Mouse (Mus musculus) intestine, embryonic 14.5 days (tissue): Measurements from ENCODE around the gene AI661453. TPM values are rescaled to one million over a fixed set of nuclear protein-coding genes. Genes with fewer than 3 reads are reported as not detected.

Experiments
- ATAC-seq: fragments of 200-750 bp; cut with Nextera tagmentation; replicated peaks from 2 replicates; pipeline ENCODE4 v1.8.0; 2017; ENCODE audit warnings: low read depth, moderate number of reproducible peaks, moderate TSS enrichment, moderate library complexity; ENCODE audit not compliant: low FRiP score, low TSS enrichment
- DNase-seq: peaks from one replicate; pipeline ENCODE4 v3.0.0-alpha.2; 2018; ENCODE audit warnings: low spot score
- H3K27ac ChIP-seq: fragments of 300-500 bp; sonication (generic); 2 replicates; pipeline ENCODE4 v1.5.1; 2014; ENCODE audit warnings: low read depth, mild to moderate bottlenecking, control low read depth
- H3K27me3 ChIP-seq: fragments of 300-500 bp; sonication (generic); replicated peaks from 2 replicates; pipeline ENCODE4 v1.6.1; 2014; ENCODE audit warnings: low read length, control low read depth; ENCODE audit not compliant: control insufficient read depth, insufficient read depth
- H3K36me3 ChIP-seq: fragments of 300-500 bp; sonication (generic); 2 replicates; pipeline ENCODE4 v1.6.1; 2014; ENCODE audit warnings: low read length, control low read depth; ENCODE audit not compliant: control insufficient read depth, insufficient read depth
- H3K4me1 ChIP-seq: fragments of 300-500 bp; sonication (generic); replicated peaks from 2 replicates; pipeline ENCODE4 v1.6.1; 2014; ENCODE audit warnings: low read length, control low read depth, mixed read lengths; ENCODE audit not compliant: control insufficient read depth, insufficient read depth
- H3K4me2 ChIP-seq: fragments of 300-500 bp; sonication (generic); 2 replicates; pipeline ENCODE4 v1.6.1; 2014; ENCODE audit warnings: low read length
- H3K4me3 ChIP-seq: fragments of 300-500 bp; sonication (generic); 2 replicates; pipeline ENCODE4 v1.5.1; 2014; ENCODE audit warnings: low read depth, low read length, control low read depth, mixed read lengths
- H3K9ac ChIP-seq: fragments of 300-500 bp; sonication (generic); 2 replicates; pipeline ENCODE4 v1.6.1; 2014; ENCODE audit warnings: mild to moderate bottlenecking, low read length
- H3K9me3 ChIP-seq: fragments of 300-500 bp; sonication (generic); 2 replicates; pipeline ENCODE4 v1.6.1; 2016; ENCODE audit warnings: low read length, control low read depth; ENCODE audit not compliant: control insufficient read depth
- WGBS: fragments of 180-500 bp; shearing (Covaris S2); extraction: QIAGEN DNeasy Blood & Tissue Kit; methylation state at CpG from one replicate; pipeline ENCODE4 v1.1.7; 2014; 5-methylcytosine and 5-hydroxymethylcytosine counted together
- polyA plus RNA-seq: library from polyadenylated mRNA; unstranded; fragments of >200 nt; fragmentation: Nextera tagmentation; extraction: Ambion mirVana; gene quantifications from 2 replicates; pipeline ENCODE4 v1.2.1, GENCODE M21; 2014

Gene AI661453
- polyA plus RNA-seq, 1 experiment from 2014 or later = 4.4 TPM

DNA sequence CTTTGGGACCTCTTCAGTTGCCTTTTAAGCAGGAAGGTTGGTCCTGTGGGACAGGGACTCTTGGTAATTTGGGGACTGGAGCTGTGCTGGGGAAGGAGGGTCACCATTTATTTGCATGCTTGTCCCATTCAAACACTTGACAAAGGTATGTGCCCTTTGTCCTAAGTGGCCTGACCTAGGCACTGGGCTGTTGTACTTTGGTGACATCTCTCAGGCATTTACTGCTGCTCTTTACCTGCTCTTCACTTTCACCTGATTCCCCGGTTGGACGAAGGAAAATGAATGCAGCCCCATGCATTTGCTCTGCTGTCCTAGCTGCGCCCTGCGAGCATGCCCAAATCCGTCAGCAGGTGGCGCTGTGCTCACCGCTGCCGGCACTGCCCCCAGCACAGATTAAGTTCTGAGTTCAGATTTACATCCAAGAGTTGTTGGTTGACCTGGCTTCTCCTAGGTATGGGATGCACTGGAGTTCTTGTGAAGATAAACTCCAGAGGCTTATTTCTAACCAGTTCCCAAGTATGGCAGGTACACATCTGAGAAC is 37.1 kb downstream of the AI661453 start:
- ATAC-seq = no peak
- H3K27ac ChIP-seq = no peak overlapping the region
- H3K4me3 ChIP-seq = no peak overlapping the region

DNA sequence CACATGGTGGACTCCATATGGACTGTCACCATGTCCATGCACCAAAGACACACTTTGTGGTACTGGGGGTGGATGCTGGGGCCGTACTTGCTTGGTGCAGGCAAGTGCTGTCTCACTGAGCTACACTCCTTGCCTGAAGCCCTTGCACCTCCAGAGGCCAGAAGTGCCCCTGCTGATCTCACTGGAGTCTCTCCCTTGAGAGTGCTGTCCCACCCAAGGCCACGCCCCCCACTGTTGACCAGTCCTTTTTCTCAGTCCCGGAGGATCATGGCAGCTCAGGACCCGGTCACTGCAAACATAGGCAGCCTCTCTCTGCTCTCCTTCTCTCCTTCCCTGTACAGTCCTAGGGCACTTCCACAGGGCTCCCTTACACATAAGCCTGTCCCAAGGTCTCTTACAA is 37.8 kb downstream of the AI661453 start:
- Histone ChIP-seq H3K4me2 (no peak overlapping the region), H3K9ac (no peak overlapping the region), H3K27ac (no peak overlapping the region), H3K36me3 (no peaks in the 10 kb centered on the region), H3K4me3 (no peak overlapping the region), H3K9me3 (no peaks in the 10 kb centered on the region), H3K4me1 (peaks cover 19% of the 10 kb centered on the region), H3K27me3 (no peaks in the 10 kb centered on the region)
- no peak for DNase-seq
- no peak for ATAC-seq
- 71% methylated on average over 4 of the region's 4 CpGs for WGBS

More for the DNA sequence above, 37.1 kb downstream of the AI661453 start:
- H3K4me1 ChIP-seq = peaks cover 19% of the 10 kb centered on the region
- no peak overlapping the region for H3K9ac ChIP-seq
- H3K27me3 ChIP-seq = peaks cover 4% of the 10 kb centered on the region; the same call in 1 of the 2 replicates
- no peaks in the 10 kb centered on the region for H3K9me3 ChIP-seq
- DNase-seq = peak; percentile 78
- no peak overlapping the region for H3K4me2 ChIP-seq
- 10% methylated on average over 8 of the region's 8 CpGs for WGBS
- no peaks in the 10 kb centered on the region for H3K36me3 ChIP-seq

DNA sequence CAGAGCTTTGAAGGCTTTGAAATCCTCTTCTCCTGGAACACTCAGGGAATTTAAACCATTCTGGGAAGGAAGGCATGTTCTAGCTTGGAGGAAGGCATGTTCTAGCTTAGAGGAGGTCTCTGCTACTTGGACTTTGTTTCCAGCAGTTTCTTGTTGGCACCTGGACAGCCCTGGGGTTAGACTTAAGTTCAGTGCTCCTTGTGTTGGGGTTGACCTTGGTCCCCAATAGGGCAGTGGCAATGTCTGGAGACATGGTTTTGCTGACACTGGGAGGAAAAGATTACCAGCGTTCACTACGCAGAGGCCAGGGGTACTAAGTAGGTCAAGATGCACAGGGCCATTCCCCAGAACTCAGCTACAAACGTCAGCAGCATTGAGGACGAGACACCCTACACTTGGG is 38.8 kb downstream of the AI661453 start:
- 90% methylated on average over 4 of the region's 4 CpGs for WGBS
- Histone ChIP-seq H3K4me2 (no peak overlapping the region), H3K27ac (no peak overlapping the region), H3K4me1 (peaks cover 16% of the 10 kb centered on the region), H3K9me3 (no peaks in the 10 kb centered on the region), H3K4me3 (no peak overlapping the region), H3K36me3 (no peaks in the 10 kb centered on the region), H3K27me3 (no peaks in the 10 kb centered on the region), H3K9ac (no peak overlapping the region)
- no peak for ATAC-seq
- DNase-seq = no peak

- WGBS = 63% methylated on average over 3 of the region's 3 CpGs
- ATAC-seq (no peak), DNase-seq (no peak)
- Histone ChIP-seq H3K4me2 (no peak overlapping the region), H3K4me3 (no peak overlapping the region), H3K36me3 (no peaks in the 10 kb centered on the region), H3K4me1 (peaks cover 10% of the 10 kb centered on the region), H3K27ac (no peak overlapping the region), H3K9ac (no peak overlapping the region), H3K9me3 (no peaks in the 10 kb centered on the region), H3K27me3 (no peaks in the 10 kb centered on the region)
These were observed 39.3 kb downstream of the AI661453 start for GRCm38 (mm10) chr17:47475714-47476113.

DNA sequence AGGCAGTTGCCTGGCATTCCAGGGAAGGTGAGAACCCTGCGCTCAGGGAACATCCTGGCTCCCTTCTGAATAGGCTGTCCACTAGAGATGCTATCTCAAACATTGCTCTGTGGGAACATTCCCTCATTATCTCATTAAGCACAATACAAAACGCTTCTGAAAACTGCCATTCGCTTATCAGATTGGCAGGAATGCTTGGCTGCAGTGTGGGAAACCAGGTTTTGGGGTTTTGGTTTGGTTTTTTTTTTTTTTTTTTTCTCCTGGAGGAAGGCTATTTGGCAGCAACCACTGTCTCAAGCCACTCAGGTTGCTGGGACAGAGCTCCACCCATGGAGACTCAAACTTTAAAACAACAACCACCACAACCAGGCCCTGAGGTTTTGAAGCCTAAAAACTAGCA is 43.5 kb downstream of the AI661453 start:
- Histone ChIP-seq H3K36me3 (no peaks in the 10 kb centered on the region), H3K9me3 (no peaks in the 10 kb centered on the region), H3K4me2 (no peak overlapping the region), H3K9ac (no peak overlapping the region), H3K4me1 (peaks cover 5% of the 10 kb centered on the region), H3K4me3 (no peak overlapping the region), H3K27me3 (no peaks in the 10 kb centered on the region), H3K27ac (no peak overlapping the region)
- DNase-seq (no peak), ATAC-seq (no peak)
- 61% methylated on average over 3 of the region's 3 CpGs for WGBS

DNA sequence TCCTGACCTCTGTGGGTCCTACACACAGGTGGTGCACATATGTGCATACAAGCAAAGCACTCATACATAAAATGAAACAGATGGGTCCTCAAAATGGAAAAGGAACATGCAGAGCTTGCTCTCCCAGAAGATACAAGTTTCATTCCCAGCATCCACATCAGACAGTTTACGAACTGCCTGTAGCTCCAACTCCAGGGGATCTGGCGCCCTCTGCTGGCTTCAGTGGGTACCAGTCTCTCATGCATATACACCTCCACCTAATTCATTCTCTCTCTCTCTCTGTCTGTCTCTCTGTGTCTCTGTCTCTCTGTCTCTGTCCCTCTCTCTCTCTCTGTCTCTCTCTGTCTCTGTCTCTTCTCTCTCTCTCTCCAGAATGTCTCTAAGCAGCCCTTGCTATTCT is 46.0 kb downstream of the AI661453 start:
- 48% methylated on average over 2 of the region's 2 CpGs for WGBS
- Histone ChIP-seq H3K4me3 (no peak overlapping the region), H3K9me3 (no peaks in the 10 kb centered on the region), H3K27me3 (no peaks in the 10 kb centered on the region), H3K4me1 (peaks cover 17% of the 10 kb centered on the region), H3K36me3 (no peaks in the 10 kb centered on the region), H3K9ac (no peak overlapping the region), H3K4me2 (no peak overlapping the region), H3K27ac (no peak overlapping the region)
- ATAC-seq (no peak), DNase-seq (peak; percentile 85)

DNA sequence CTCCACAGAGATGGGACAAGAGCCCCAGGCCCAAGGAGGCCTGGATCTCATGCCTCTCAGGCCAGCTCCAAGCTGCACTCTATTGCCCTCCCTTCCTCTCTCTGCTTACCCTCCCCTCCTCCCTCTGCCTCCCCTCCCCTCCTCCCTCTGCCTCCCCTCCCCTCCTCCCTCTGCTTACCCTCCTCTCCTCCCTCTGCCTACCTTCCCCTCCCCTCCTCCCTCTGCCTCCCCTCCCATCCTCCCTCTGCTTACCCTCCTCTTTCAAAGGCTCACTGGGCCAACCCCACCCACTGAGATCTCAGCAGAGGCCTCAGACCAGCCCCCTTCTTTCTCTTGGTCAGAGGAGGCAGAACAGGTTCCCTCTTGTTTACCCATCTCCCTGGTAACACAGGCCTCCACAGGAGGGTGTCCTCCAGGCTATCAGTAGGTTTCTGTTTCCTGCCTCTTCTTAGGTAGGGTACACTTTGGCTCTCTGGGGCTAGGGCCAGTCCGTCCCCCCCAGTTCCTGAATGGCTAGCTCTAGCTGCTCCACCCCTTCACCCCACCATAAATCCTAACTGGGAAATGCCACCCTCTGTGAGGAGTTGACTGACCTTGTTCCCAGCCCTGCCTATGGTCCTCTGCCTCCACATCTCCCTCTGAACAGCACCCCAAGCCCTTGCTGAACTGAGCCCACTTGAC is 48.0 kb downstream of the AI661453 start:
- H3K9me3 ChIP-seq = no peaks in the 10 kb centered on the region
- H3K4me1 ChIP-seq = peaks cover 17% of the 10 kb centered on the region
- DNase-seq (no peak), ATAC-seq (peak; percentile 85)
- H3K9ac ChIP-seq = no peak overlapping the region
- 35% methylated on average over 1 of the region's 1 CpGs for WGBS
- peaks cover 17% of the 10 kb centered on the region for H3K36me3 ChIP-seq
- no peak overlapping the region for H3K4me2 ChIP-seq
- no peaks in the 10 kb centered on the region for H3K27me3 ChIP-seq
- H3K4me3 ChIP-seq = no peak overlapping the region
- peak overlapping the region; percentile 76 for H3K27ac ChIP-seq

- Histone ChIP-seq H3K9me3 (no peaks in the 10 kb centered on the region), H3K9ac (no peak overlapping the region), H3K27me3 (no peaks in the 10 kb centered on the region), H3K36me3 (peaks cover 23% of the 10 kb centered on the region), H3K27ac (peak overlapping the region; percentile 76), H3K4me1 (peaks cover 17% of the 10 kb centered on the region), H3K4me2 (no peak overlapping the region), H3K4me3 (no peak overlapping the region)
- ATAC-seq = no peak
- 3% methylated on average over 3 of the region's 3 CpGs for WGBS
- DNase-seq = peak; percentile 59
These were observed 48.6 kb downstream of the AI661453 start for GRCm38 (mm10) chr17:47484993-47485392.

GRCm38 (mm10) chr17:47485791-47486190 is 49.4 kb downstream of the AI661453 start:
- ATAC-seq = peak; percentile 28; the same call in 1 of the 2 replicates
- Histone ChIP-seq H3K36me3 (peaks cover 31% of the 10 kb centered on the region), H3K27me3 (no peaks in the 10 kb centered on the region), H3K4me2 (no peak overlapping the region), H3K9ac (no peak overlapping the region), H3K4me3 (no peak overlapping the region), H3K4me1 (peaks cover 17% of the 10 kb centered on the region), H3K27ac (peak overlapping the region; percentile 76; the same call in 1 of the 2 replicates), H3K9me3 (no peaks in the 10 kb centered on the region)
- DNase-seq = peak; percentile 71
- 56% methylated on average over 3 of the region's 3 CpGs for WGBS
